Mouse (Mus musculus) bone marrow, adult 2 months (tissue): ENCODE measurements around the gene Hint2. TPM values are rescaled to one million over a fixed set of nuclear protein-coding genes. Genes with fewer than 3 reads are reported as not detected.

Experiments used
- H3K27ac ChIP-seq: fragments of 200-500 bp; 2 replicates; pipeline ENCODE4 v1.5.1; 2012; ENCODE audit warnings: low read depth, mild to moderate bottlenecking, control low read depth, inconsistent platforms, low read length; ENCODE audit not compliant: control insufficient read depth, poor library complexity, insufficient read depth
- H3K4me1 ChIP-seq: fragments of 200-500 bp; 2 replicates; pipeline ENCODE4 v1.6.1; 2011; ENCODE audit warnings: low read length; ENCODE audit not compliant: control insufficient read depth, insufficient read depth
- H3K4me3 ChIP-seq: fragments of 200-500 bp; replicated peaks from 2 replicates; pipeline ENCODE3; 2011; ENCODE audit warnings: mild to moderate bottlenecking, low read depth, low read length, control low read depth; ENCODE audit not compliant: control insufficient read depth
- CTCF ChIP-seq: fragments of 200-500 bp; IDR thresholded peaks from 2 replicates; pipeline ENCODE4 v1.5.1; 2011; ENCODE audit warnings: low read length, control low read depth; ENCODE audit not compliant: control insufficient read depth, insufficient read depth
- POLR2A ChIP-seq: fragments of 200-500 bp; IDR thresholded peaks from 2 replicates; pipeline ENCODE4 v1.6.1; 2011; ENCODE audit warnings: low read depth, mild to moderate bottlenecking, control low read depth, low read length, borderline replicate concordance; ENCODE audit not compliant: control insufficient read depth
- WGBS: fragments of 180-500 bp; shearing (Covaris S2); methylation state at CpG from one replicate; pipeline ENCODE4 v1.1.7; 2018; 5-methylcytosine and 5-hydroxymethylcytosine counted together
- polyA plus RNA-seq: library from polyadenylated mRNA; stranded (reverse); fragments of >200 nt; gene quantifications from 2 replicates; pipeline ENCODE4 v1.2.4, GENCODE M21; 2011; ENCODE audit warnings: low replicate concordance; ENCODE audit not compliant: missing spikeins, insufficient read depth, insufficient read length

Hint2 gene
- polyA plus RNA-seq, 1 experiment, result 40.6 TPM

DNA sequence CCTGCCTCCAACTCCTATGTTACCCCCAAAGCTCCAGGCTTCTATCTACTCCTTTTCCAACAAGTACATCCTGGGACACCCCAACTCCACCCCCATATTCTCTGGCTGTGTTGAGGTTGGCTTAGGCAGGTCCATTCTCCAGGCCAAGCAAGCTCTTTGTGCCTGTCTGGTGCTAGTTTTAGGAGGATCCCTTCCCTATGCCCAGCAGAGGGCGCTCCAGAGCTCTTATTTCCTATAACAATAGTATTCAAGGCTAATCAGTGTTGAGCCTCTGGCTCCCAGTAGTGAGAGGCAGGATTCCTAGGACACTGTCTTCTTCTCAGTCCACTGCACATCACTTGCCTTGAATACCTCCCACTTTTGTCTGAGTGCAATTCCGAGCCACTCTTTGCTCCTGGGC lies 15.8 kb upstream of the Hint2 start:
- 27% methylated on average over 2 of the region's 2 CpGs for WGBS
- Histone ChIP-seq H3K4me1 (peaks cover 1% of the 10 kb centered on the region; the same call in 1 of the 2 replicates), H3K4me3 (no peak overlapping the region), H3K27ac (no peak overlapping the region)
- TF ChIP-seq POLR2A (no peak), CTCF (peak; percentile 74)

DNA sequence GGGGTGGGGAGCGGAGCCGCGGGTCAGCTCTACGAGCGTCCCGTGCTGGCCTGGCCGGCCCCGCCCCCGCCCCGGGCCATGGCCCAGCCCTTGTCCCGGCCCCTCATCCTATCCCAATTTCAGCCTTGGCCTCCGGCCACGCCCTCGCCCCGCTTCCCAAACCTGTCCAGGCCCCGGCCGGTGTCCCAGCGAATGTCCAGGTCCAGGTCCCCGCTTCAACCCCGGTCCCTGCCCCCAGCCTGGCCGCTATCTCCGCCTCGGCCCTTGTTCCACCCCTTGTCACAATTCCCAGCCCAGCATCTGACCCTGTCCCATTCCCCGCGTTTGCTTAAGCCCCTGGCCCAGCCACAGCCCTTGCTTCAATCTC lies 13.1 kb upstream of the Hint2 start:
- 2% methylated on average over 25 of the region's 25 CpGs for WGBS
- Histone ChIP-seq H3K4me1 (peaks cover 1% of the 10 kb centered on the region; the same call in 1 of the 2 replicates), H3K27ac (no peak overlapping the region), H3K4me3 (peak overlapping the region; percentile 59)
- TF ChIP-seq CTCF (no peak), POLR2A (no peak)

GRCm38 (mm10) chr4:43668782-43669427 lies 12.6 kb upstream of the Hint2 start, which contains the start of the genes Tmem8b and Fam221b:
Tmem8b (plus strand) TSS chr4:43668971.
Fam221b (minus strand) TSS chr4:43669145.
- Histone ChIP-seq H3K27ac (no peak within 1 kb of the TSS; the same call in 1 of the 2 replicates), H3K4me3 (peak within 1 kb of the TSS; percentile 59), H3K4me1 (peaks cover 1% of the 10 kb centered on the region; the same call in 1 of the 2 replicates)
- 3% methylated on average over 41 of the region's 41 CpGs for WGBS
- TF ChIP-seq POLR2A, result peak; percentile 27; the same call in 1 of the 2 replicates
- no peak for TF ChIP-seq CTCF

GRCm38 (mm10) chr4:43666412-43666811 lies 10.1 kb upstream of the Hint2 start:
- TF ChIP-seq POLR2A (no peak), CTCF (peak; percentile 25; the same call in 1 of the 2 replicates)
- WGBS, result 24% methylated on average over 4 of the region's 4 CpGs
- H3K27ac ChIP-seq, result no peak overlapping the region
- peaks cover 1% of the 10 kb centered on the region; the same call in 1 of the 2 replicates for H3K4me1 ChIP-seq
- H3K4me3 ChIP-seq, result no peak overlapping the region

DNA sequence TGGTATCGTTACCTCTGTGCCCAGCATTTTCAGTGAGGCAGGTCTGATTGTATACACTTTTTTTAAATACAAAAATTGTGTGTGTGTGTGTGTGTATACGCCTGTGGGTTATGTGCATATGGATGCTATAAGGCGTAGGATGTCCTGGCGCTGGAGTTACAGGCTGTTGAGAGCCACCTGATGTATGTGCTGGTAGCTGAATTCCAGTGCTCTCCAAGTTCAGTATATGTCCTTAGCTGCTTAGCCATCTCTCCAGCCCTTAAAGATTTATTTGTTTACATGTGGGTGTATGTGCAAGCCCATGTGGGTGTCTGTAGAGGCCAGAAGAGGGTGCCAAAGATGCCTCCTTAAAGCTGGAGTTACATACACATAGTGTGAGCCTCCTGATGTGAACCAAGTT lies 880 bp upstream of the Hint2 start:
- no peak overlapping the region for H3K27ac ChIP-seq
- H3K4me1 ChIP-seq, result no peaks in the 10 kb centered on the region
- H3K4me3 ChIP-seq, result peak overlapping the region; percentile 24
- TF ChIP-seq CTCF, result no peak
- 63% methylated on average over 4 of the region's 4 CpGs for WGBS

DNA sequence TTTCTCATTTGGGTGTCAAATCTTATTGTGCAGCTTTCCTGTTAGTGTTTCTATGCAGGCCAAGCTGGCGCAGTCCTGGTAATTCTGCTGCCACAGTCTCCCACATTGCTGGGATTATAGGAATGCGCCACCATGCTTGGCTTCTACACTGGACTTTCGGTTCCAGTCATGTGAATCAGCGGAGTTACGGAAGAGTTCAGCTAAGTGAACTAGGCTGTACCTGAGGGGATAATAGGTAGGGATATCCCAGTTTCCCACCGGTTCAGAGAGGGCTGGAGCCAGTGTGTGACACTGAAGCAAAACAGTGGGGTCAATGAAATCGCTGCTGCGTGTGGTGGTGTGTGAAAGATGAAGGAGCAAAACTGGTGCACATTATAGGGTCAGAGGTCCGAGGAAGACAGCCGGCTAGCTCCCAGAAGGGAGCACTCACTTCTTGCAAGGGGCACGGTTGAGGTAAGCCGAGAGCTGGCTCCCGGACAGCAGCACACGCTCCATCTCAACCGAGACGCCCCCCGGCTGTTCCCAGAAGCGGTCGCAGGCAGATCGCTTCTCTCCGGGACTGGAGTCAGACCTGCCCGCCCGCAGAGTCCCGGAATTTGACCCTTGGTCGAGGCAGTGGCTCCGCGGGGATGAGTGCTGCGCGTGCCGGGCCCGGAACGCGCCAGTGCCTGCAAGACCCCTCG lies 469 bp downstream of the Hint2 start:
- 9% methylated on average over 34 of the region's 34 CpGs for WGBS
- peak overlapping the region; percentile 3; the same call in 1 of the 2 replicates for H3K27ac ChIP-seq
- TF ChIP-seq CTCF (no peak), POLR2A (no peak)
- H3K4me1 ChIP-seq, result no peaks in the 10 kb centered on the region
- peak overlapping the region; percentile 67 for H3K4me3 ChIP-seq

- no peak for TF ChIP-seq CTCF
- no peak for TF ChIP-seq POLR2A
- H3K4me3 ChIP-seq, result no peak within 1 kb of the TSS
- 32% methylated on average over 24 of the region's 24 CpGs for WGBS
- H3K4me1 ChIP-seq, result no peaks in the 10 kb centered on the region
- no peak within 1 kb of the TSS for H3K27ac ChIP-seq
Observed at GRCm38 (mm10) chr4:43653161-43654015, 2.9 kb downstream of the Hint2 start, which contains the start of gene Spag8. Spag8 (minus strand) TSS chr4:43653594.

DNA sequence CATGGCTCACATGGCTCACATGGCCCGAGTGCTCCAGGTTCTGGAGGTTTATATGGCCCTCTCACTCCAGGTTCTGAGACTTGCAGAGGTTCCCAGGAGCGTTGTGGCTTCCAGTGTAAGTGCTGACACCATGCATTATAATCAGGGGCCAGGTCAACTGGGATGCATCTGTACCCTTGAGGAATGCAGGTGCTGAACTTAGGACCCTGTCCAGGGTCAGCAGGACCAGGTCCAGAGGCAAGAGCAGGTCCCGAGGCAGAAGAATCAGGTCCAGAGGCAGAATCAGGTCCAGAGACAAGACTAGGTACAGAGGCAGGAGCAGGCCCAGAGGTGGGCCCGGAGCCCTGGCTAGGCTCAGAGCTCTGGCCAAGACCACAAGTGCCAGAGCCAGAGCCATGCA lies 3.5 kb downstream of the Hint2 start:
- no peak overlapping the region for H3K4me3 ChIP-seq

More for the DNA sequence above, 3.5 kb downstream of the Hint2 start:
- no peak overlapping the region for H3K27ac ChIP-seq
- no peaks in the 10 kb centered on the region for H3K4me1 ChIP-seq
- WGBS, result 75% methylated on average over 4 of the region's 4 CpGs
- TF ChIP-seq CTCF, result no peak
- no peak for TF ChIP-seq POLR2A
